8 mouse cellular contexts compared by ENCODE assay signal in the genomic region with DNA sequence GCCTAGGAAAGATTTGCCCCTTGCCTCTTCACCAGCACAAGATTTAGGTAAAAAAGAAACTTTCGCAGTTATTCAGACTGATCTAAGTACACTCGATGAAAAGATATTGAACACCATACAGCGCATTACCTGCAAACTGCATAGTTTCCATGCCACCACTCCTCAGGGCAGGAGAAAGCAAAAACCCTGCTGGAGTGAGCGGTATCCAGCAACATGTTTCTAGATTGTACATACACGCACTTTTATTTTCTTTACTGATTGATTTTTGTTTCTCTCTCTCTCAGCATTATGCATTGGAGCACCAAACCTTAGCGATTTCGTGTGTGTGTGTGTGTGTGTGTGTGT. TPM values are rescaled to one million over a fixed set of nuclear protein-coding genes. Genes with fewer than 3 reads are reported as not detected.
DNase-seq lines count a peak whose midpoint lies in the region; ATAC-seq and TF ChIP-seq lines count a peak whose summit lies in the region.

No protein-coding gene starts in this region.

- no peaks in the 10 kb centered on the region for H3K36me3 ChIP-seq in kidney, adult 2 months (ENCODE audit: control insufficient read depth, insufficient read depth, low read length)
- H3K36me3 ChIP-seq in hindbrain, embryonic 16.5 days (ENCODE audit: control insufficient read depth, insufficient read depth, low read length), result no peaks in the 10 kb centered on the region
- H3K36me3 ChIP-seq in midbrain, embryonic 15.5 days (replicated peaks), result no peaks in the 10 kb centered on the region

- TF ChIP-seq CTCF in kidney, adult 2 months (conservative IDR thresholded peaks at IDR 0.05; ENCODE audit: insufficient read depth, insufficient read length, low read depth, low read length), result no peak

- H3K4me2 ChIP-seq in hindbrain, embryonic 16.5 days (ENCODE audit: low read length), result peak overlapping the region; percentile 51
- peak overlapping the region; percentile 96 for H3K4me2 ChIP-seq in midbrain, embryonic 15.5 days

- H3K27ac ChIP-seq in kidney, adult 2 months (ENCODE audit: insufficient read depth, low read depth, low read length), result no peak overlapping the region
- peak overlapping the region; percentile 29; the same call in 1 of the 2 replicates for H3K27ac ChIP-seq in hindbrain, embryonic 16.5 days (ENCODE audit: low read depth, low read length)
- H3K27ac ChIP-seq in midbrain, embryonic 15.5 days, result peak overlapping the region; percentile 80; the same call in 1 of the 2 replicates

- H3K9me3 ChIP-seq in hindbrain, embryonic 16.5 days (ENCODE audit: control insufficient read depth, low read length), result no peaks in the 10 kb centered on the region
- no peaks in the 10 kb centered on the region for H3K9me3 ChIP-seq in midbrain, embryonic 15.5 days

- peak overlapping the region; percentile 81; the same call in 1 of the 2 replicates for H3K4me3 ChIP-seq in kidney, adult 2 months (ENCODE audit: insufficient read depth, low read depth, low read length)
- H3K4me3 ChIP-seq in hindbrain, embryonic 16.5 days (ENCODE audit: low read length), result peak overlapping the region; percentile 93
- H3K4me3 ChIP-seq in midbrain, embryonic 15.5 days, result peak overlapping the region; percentile 96

- 36% methylated on average over 7 of the region's 7 CpGs for WGBS in kidney, adult 2 months
- 41% methylated on average over 7 of the region's 7 CpGs for WGBS in hindbrain, embryonic 16.5 days
- WGBS in midbrain, embryonic 15.5 days, result 43% methylated on average over 7 of the region's 7 CpGs

- H3K27me3 ChIP-seq in kidney, adult 2 months (replicated peaks; ENCODE audit: control insufficient read depth, insufficient read depth, low read length), result no peaks in the 10 kb centered on the region
- H3K27me3 ChIP-seq in hindbrain, embryonic 16.5 days (replicated peaks; ENCODE audit: control insufficient read depth, insufficient read depth, low read length), result peaks cover 7% of the 10 kb centered on the region
- no peaks in the 10 kb centered on the region; the same call in 1 of the 2 replicates for H3K27me3 ChIP-seq in midbrain, embryonic 15.5 days (replicated peaks)

- peaks cover 10% of the 10 kb centered on the region; the same call in 1 of the 2 replicates for H3K4me1 ChIP-seq in kidney, adult 2 months (ENCODE audit: control insufficient read depth, insufficient read depth, low read length)
- H3K4me1 ChIP-seq in hindbrain, embryonic 16.5 days (ENCODE audit: control insufficient read depth, insufficient read depth, low read depth, low read length), result peaks cover 24% of the 10 kb centered on the region
- H3K4me1 ChIP-seq in midbrain, embryonic 15.5 days, result peaks cover 28% of the 10 kb centered on the region

- TF ChIP-seq POLR2A in kidney, adult 2 months (IDR thresholded peaks at IDR 0.05; ENCODE audit: low read depth, low read length), result no peak

- H3K9ac ChIP-seq in hindbrain, embryonic 16.5 days (ENCODE audit: low read depth, low read length), result no peak overlapping the region; the same call in 1 of the 2 replicates
- no peak overlapping the region for H3K9ac ChIP-seq in midbrain, embryonic 15.5 days

- ATAC-seq in common myeloid progenitor, adult 5-6 weeks (replicated peaks; ENCODE audit: low read depth, poor library complexity, severe bottlenecking), result peak; percentile 29
- ATAC-seq in hindbrain, embryonic 16.5 days, result peak; percentile 77
- no peak; the same call in 1 of the 2 replicates for ATAC-seq in midbrain, embryonic 15.5 days (replicated peaks)

- DNase-seq in kidney, adult 2 months, result no peak
- no peak for DNase-seq in kidney, postnatal 25 days
- no peak for DNase-seq in right cerebral cortex, postnatal 4 days
- DNase-seq in ovary, postnatal 36 days (ENCODE audit: low spot score), result no peak
- no peak for DNase-seq in layer of hippocampus, adult 8-10 months (ENCODE audit: low spot score in 2 of 2)

RNA-seq across cellular contexts. Expression of gene Kctd3, which starts 0.3 kb away (rescaled TPM):
- 19.8 and 26.9 TPM in 2 replicates for polyA plus RNA-seq in kidney, adult 2 months (2012; rRNA removed)
- total RNA-seq in common myeloid progenitor, adult 5-6 weeks (2017), result 17.0 and 20.3 TPM in 2 replicates
- polyA plus RNA-seq in hindbrain, embryonic 16.5 days (2015; fragmentation: Nextera tagmentation; extraction: Ambion mirVana), result 45.8 and 50.5 TPM in 2 replicates
- 51.5 and 54.5 TPM in 2 replicates for polyA plus RNA-seq in midbrain, embryonic 15.5 days (2015; fragmentation: Nextera tagmentation; extraction: Ambion mirVana)
- total RNA-seq in layer of hippocampus, adult 8-10 months (2022), result 10 to 100 TPM; 71.9 to 99.6 (median 91.4) TPM
